Mouse (Mus musculus) ES-E14 (cell line): Measurements from ENCODE around the gene Amer3. TPM values are rescaled to one million over a fixed set of nuclear protein-coding genes. Genes with fewer than 3 reads are reported as not detected.
"Not testable (repeated sequence)": the region's sequence is repeated elsewhere in the genome, so short reads cannot be mapped to it uniquely, and the experiment has no call there.

ENCODE experiments used
- DNase-seq: peaks from one replicate; pipeline ENCODE4 v3.0.0-alpha.2; 2013; ENCODE audit warnings: low read depth, low spot score
- H3K27ac ChIP-seq: 2 replicates; pipeline ENCODE4 v1.5.1; 2012; ENCODE audit warnings: low read depth, mild to moderate bottlenecking, low read length, moderate library complexity, mixed read lengths; ENCODE audit not compliant: poor library complexity, insufficient read depth, severe bottlenecking
- H3K36me3 ChIP-seq: 2 replicates; pipeline ENCODE4 v1.6.1; 2012; ENCODE audit warnings: mild to moderate bottlenecking, low read length, moderate library complexity, mixed read lengths; ENCODE audit not compliant: control insufficient read depth, poor library complexity, insufficient read depth, severe bottlenecking
- H3K4me1 ChIP-seq, 2 experiments: fragments of 150-350 bp in 1 of 2; sonication (generic) in 1 of 2; 2 replicates each; pipeline ENCODE4 v1.6.1; 2012; ENCODE audit warnings: low read length in 2 of 2, mild to moderate bottlenecking in 1 of 2, mixed read lengths in 1 of 2; ENCODE audit not compliant: control insufficient read depth in 2 of 2, insufficient read depth in 2 of 2, poor library complexity in 1 of 2
- H3K4me3 ChIP-seq, 2 experiments: fragments of 150-350 bp in 1 of 2; sonication (generic) in 1 of 2; 2 replicates each; pipeline ENCODE4 v1.5.1; 2012; ENCODE audit warnings: low read length in 2 of 2, low read depth in 1 of 2, mild to moderate bottlenecking in 1 of 2, mixed read lengths in 1 of 2; ENCODE audit not compliant: insufficient read depth in 1 of 2, poor library complexity in 1 of 2, severe bottlenecking in 1 of 2
- H3K9ac ChIP-seq: 2 replicates; pipeline ENCODE4 v1.6.1; 2012; ENCODE audit warnings: low read depth, mild to moderate bottlenecking, low read length, mixed read lengths; ENCODE audit not compliant: poor library complexity, insufficient read depth, severe bottlenecking
- H3K9me3 ChIP-seq: fragments of 150-350 bp; sonication (generic); 2 replicates; pipeline ENCODE4 v1.6.1; 2012; ENCODE audit warnings: low read depth, mild to moderate bottlenecking, low read length; ENCODE audit not compliant: control insufficient read depth, insufficient read depth
- CHD2 ChIP-seq: IDR thresholded peaks from 2 replicates; pipeline ENCODE4 v1.6.1; 2014; ENCODE audit warnings: mild to moderate bottlenecking, low read depth, low read length, inconsistent platforms
- HCFC1 ChIP-seq: IDR thresholded peaks from 2 replicates; pipeline ENCODE4 v1.6.1; 2012; ENCODE audit warnings: low read length, inconsistent platforms, borderline replicate concordance; ENCODE audit not compliant: insufficient read depth
- MAFK ChIP-seq: IDR thresholded peaks from 2 replicates; pipeline ENCODE4 v1.6.1; 2014; ENCODE audit warnings: mild to moderate bottlenecking, low read depth, low read length, inconsistent platforms; ENCODE audit not compliant: insufficient read depth
- ZC3H11A ChIP-seq: IDR thresholded peaks from 2 replicates; pipeline ENCODE4 v1.6.1; 2012; ENCODE audit warnings: low read depth, mild to moderate bottlenecking, inconsistent platforms, low read length, borderline replicate concordance
- ZNF384 ChIP-seq: IDR thresholded peaks from 2 replicates; pipeline ENCODE4 v1.6.1; 2012; ENCODE audit warnings: low read depth, low read length, inconsistent platforms
- in situ Hi-C, 2 experiments: fragments of 600-800 bp; cut with MboI; formaldehyde crosslinking; loops; one replicate each; pipeline ENCODE4 v1.15.1; 2025; ENCODE audit warnings: low sequenced_read_pairs in 2 of 2, inconsistent platforms in 1 of 2; ENCODE audit not compliant: unreplicated experiment in 2 of 2
- total RNA-seq: library from RNA; depleted of rRNA; stranded (reverse); fragments of 300-350 nt; gene quantifications from 2 replicates; pipeline ENCODE4 v1.2.3, GENCODE M21; 2012; rRNA removed

Amer3 gene
- total RNA-seq: not detected in 2 replicates

- Histone ChIP-seq H3K36me3 (no peaks in the 10 kb centered on the region), H3K27ac (no peak within 1 kb of the TSS), H3K4me1 (peaks cover 0 to 3% of the 10 kb centered on the region in 2 experiments; a peak in 2 of 4 replicates), H3K4me3 (peak within 1 kb of the TSS; percentile 73 to 86), H3K9ac (peak within 1 kb of the TSS; percentile 38), H3K9me3 (no peaks in the 10 kb centered on the region)
- peak; percentile 56 for DNase-seq
- in situ Hi-C loops: no loop called here
- TF ChIP-seq HCFC1 (peak; percentile 44; the same call in 1 of the 2 replicates), ZNF384 (no peak), ZC3H11A (no peak), CHD2 (no peak)
Observed at GRCm38 (mm10) chr1:34578851-34579781, at the start of gene Amer3. Gene Amer3, plus strand, starts transcription at chr1:34579657.

DNA sequence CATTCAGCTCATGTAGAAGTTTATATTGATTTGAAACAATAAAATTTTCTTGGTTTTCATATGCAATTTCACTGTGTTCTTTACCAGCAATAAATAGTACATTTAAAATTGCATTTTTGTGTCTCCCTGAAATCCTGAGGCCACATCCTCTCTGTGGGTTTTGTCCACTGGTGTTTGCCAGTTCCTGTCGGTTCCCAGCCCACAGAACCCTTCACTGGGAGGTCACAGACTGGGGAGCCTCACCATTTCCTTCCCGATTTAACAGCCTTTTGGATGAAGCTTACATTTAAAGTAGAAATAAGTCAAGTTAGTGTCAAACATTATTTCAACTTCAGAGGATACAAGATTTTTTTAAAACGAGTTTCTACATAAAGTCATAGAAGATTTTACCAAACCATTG lies 44.9 kb upstream of the Amer3 start:
- H3K9ac ChIP-seq, in situ Hi-C loops, H3K36me3 ChIP-seq, DNase-seq, H3K4me3 ChIP-seq, H3K27ac ChIP-seq, H3K9me3 ChIP-seq: not testable (repeated sequence)
- peaks cover 0 to 12% of the 10 kb centered on the region in 2 experiments; a peak in 1 of 4 replicates for H3K4me1 ChIP-seq

- in situ Hi-C loops, H3K9ac ChIP-seq, H3K36me3 ChIP-seq, H3K9me3 ChIP-seq, DNase-seq, H3K27ac ChIP-seq: not testable (repeated sequence)
- Histone ChIP-seq H3K4me1 (peaks cover 0 to 12% of the 10 kb centered on the region in 2 experiments; a peak in 1 of 4 replicates), H3K4me3 (peak within 1 kb of the TSS in 1 of 2 experiments; percentile 41; a peak in 1 of 4 replicates)
Observed at GRCm38 (mm10) chr1:34535043-34535698, 44.3 kb upstream of the Amer3 start, which contains the start of gene Cfc1. Gene Cfc1, plus strand, starts transcription at chr1:34535648.

GRCm38 (mm10) chr1:34536291-34536766 lies 43.1 kb upstream of the Amer3 start:
- Histone ChIP-seq H3K4me1 (peaks cover 0 to 12% of the 10 kb centered on the region in 2 experiments; a peak in 1 of 4 replicates), H3K9me3 (no peaks in the 10 kb centered on the region), H3K36me3 (no peaks in the 10 kb centered on the region), H3K27ac (no peak overlapping the region), H3K4me3 (peak overlapping the region; percentile 41 to 47; a peak in 2 of 4 replicates), H3K9ac (no peak overlapping the region)
- TF ChIP-seq CHD2 (no peak), MAFK (no peak), ZC3H11A (no peak), HCFC1 (no peak), ZNF384 (no peak)
- no peak for DNase-seq
- in situ Hi-C loops: no loop called here
